Mouse (Mus musculus): ENCODE measurements around the gene Kif26b.

Gene Kif26b

GRCm38 (mm10) chr1:178540247-178540646 is 11.3 kb downstream of the Kif26b start:
- no peak for DNase-seq (ENCODE audit: low spot score in 2 of 2)

GRCm38 (mm10) chr1:178542415-178542814 is 13.5 kb downstream of the Kif26b start:
- no peak for DNase-seq (ENCODE audit: low spot score in 2 of 2)

- DNase-seq (ENCODE audit: low spot score in 2 of 2), result no peak
These were observed 14.3 kb downstream of the Kif26b start for GRCm38 (mm10) chr1:178542990-178543944.

- DNase-seq (ENCODE audit: low spot score in 2 of 2), result no peak
These were observed 15.7 kb downstream of the Kif26b start for GRCm38 (mm10) chr1:178544585-178544984.

- no peak for DNase-seq (ENCODE audit: low spot score in 2 of 2)
These were observed 20.7 kb downstream of the Kif26b start for GRCm38 (mm10) chr1:178549576-178549975.

- DNase-seq (ENCODE audit: low spot score in 2 of 2), result no peak
These were observed 21.6 kb downstream of the Kif26b start for GRCm38 (mm10) chr1:178550477-178551047.

- DNase-seq (ENCODE audit: low spot score in 2 of 2), result no peak
These were observed 23.5 kb downstream of the Kif26b start for GRCm38 (mm10) chr1:178552278-178552897.

GRCm38 (mm10) chr1:178552898-178553284 is 24.0 kb downstream of the Kif26b start:
- DNase-seq (ENCODE audit: low spot score in 2 of 2), result no peak

- DNase-seq (ENCODE audit: low spot score in 2 of 2), result no peak
These were observed 27.3 kb downstream of the Kif26b start for GRCm38 (mm10) chr1:178556226-178556625.

- no peak for DNase-seq (ENCODE audit: low spot score in 2 of 2)
These were observed 31.1 kb downstream of the Kif26b start for GRCm38 (mm10) chr1:178560043-178560442.

GRCm38 (mm10) chr1:178563834-178564233 is 34.9 kb downstream of the Kif26b start:
- no peak for DNase-seq (ENCODE audit: low spot score in 2 of 2)

- no peak for DNase-seq (ENCODE audit: low spot score in 2 of 2)
These were observed 35.9 kb downstream of the Kif26b start for GRCm38 (mm10) chr1:178564800-178565199.

- no peak for DNase-seq (ENCODE audit: low spot score in 2 of 2)
These were observed 39.9 kb downstream of the Kif26b start for GRCm38 (mm10) chr1:178568551-178569545.

- no peak for DNase-seq (ENCODE audit: low spot score in 2 of 2)
These were observed 42.1 kb downstream of the Kif26b start for GRCm38 (mm10) chr1:178571009-178571408.

GRCm38 (mm10) chr1:178571885-178572444 is 43.0 kb downstream of the Kif26b start:
- no peak for DNase-seq (ENCODE audit: low spot score in 2 of 2)

- no peak for DNase-seq (ENCODE audit: low spot score in 2 of 2)
These were observed 44.6 kb downstream of the Kif26b start for GRCm38 (mm10) chr1:178573406-178574032.

- DNase-seq (ENCODE audit: low spot score in 2 of 2), result no peak
These were observed 46.8 kb downstream of the Kif26b start for GRCm38 (mm10) chr1:178575706-178576105.

- no peak for DNase-seq (ENCODE audit: low spot score in 2 of 2)
These were observed 48.0 kb downstream of the Kif26b start for GRCm38 (mm10) chr1:178576926-178577325.

- DNase-seq (ENCODE audit: low spot score in 2 of 2), result no peak
These were observed 56.6 kb downstream of the Kif26b start for GRCm38 (mm10) chr1:178585366-178586020.
